Mouse (Mus musculus) hindbrain, embryonic 13.5 days (tissue): Measurements from ENCODE around the gene Carmil1. TPM values are rescaled to one million over a fixed set of nuclear protein-coding genes. Genes with fewer than 3 reads are reported as not detected.
A peak's percentile ranks its signal among the peaks of the same experiment; 100 is the strongest.

ENCODE experiments used
- ATAC-seq: fragments of 200-750 bp; cut with Nextera tagmentation; 2 replicates; pipeline ENCODE4 v1.8.0; 2017; ENCODE audit warnings: moderate TSS enrichment; ENCODE audit not compliant: low FRiP score
- H3K27ac ChIP-seq: fragments of 300-500 bp; sonication (generic); 2 replicates; pipeline ENCODE4 v1.5.1; 2015; ENCODE audit warnings: inconsistent platforms, mild to moderate bottlenecking, moderate library complexity
- H3K27me3 ChIP-seq: fragments of 300-500 bp; sonication (generic); 2 replicates; pipeline ENCODE4 v1.6.1; 2015; ENCODE audit warnings: mild to moderate bottlenecking, inconsistent platforms
- H3K36me3 ChIP-seq: fragments of 300-500 bp; sonication (generic); 2 replicates; pipeline ENCODE4 v1.6.1; 2015; ENCODE audit warnings: mild to moderate bottlenecking, inconsistent platforms
- H3K4me1 ChIP-seq: fragments of 300-500 bp; sonication (generic); replicated peaks from 2 replicates; pipeline ENCODE4 v1.6.1; 2015; ENCODE audit warnings: inconsistent platforms
- H3K4me2 ChIP-seq: fragments of 300-500 bp; sonication (generic); 2 replicates; pipeline ENCODE4 v1.6.1; 2015; ENCODE audit warnings: inconsistent platforms, mild to moderate bottlenecking, moderate library complexity
- H3K4me3 ChIP-seq: fragments of 300-500 bp; sonication (generic); 2 replicates; pipeline ENCODE4 v1.5.1; 2015; ENCODE audit warnings: mild to moderate bottlenecking, inconsistent platforms
- H3K9ac ChIP-seq: fragments of 300-500 bp; sonication (generic); 2 replicates; pipeline ENCODE4 v1.6.1; 2015; ENCODE audit warnings: mild to moderate bottlenecking, inconsistent platforms
- H3K9me3 ChIP-seq: fragments of 300-500 bp; sonication (generic); 2 replicates; pipeline ENCODE4 v1.6.1; 2016; ENCODE audit warnings: inconsistent platforms
- WGBS: fragments of 180-500 bp; shearing (Covaris S2); methylation state at CpG from one replicate; pipeline ENCODE4 v1.1.7; 2015; 5-methylcytosine and 5-hydroxymethylcytosine counted together
- polyA plus RNA-seq: library from polyadenylated mRNA; unstranded; fragments of >200 nt; fragmentation: Nextera tagmentation; extraction: Ambion mirVana; gene quantifications from 2 replicates; pipeline ENCODE4 v1.2.1, GENCODE M21; 2015

Gene Carmil1
- polyA plus RNA-seq, 1 experiment from 2014 or later, result 28.7 TPM

DNA sequence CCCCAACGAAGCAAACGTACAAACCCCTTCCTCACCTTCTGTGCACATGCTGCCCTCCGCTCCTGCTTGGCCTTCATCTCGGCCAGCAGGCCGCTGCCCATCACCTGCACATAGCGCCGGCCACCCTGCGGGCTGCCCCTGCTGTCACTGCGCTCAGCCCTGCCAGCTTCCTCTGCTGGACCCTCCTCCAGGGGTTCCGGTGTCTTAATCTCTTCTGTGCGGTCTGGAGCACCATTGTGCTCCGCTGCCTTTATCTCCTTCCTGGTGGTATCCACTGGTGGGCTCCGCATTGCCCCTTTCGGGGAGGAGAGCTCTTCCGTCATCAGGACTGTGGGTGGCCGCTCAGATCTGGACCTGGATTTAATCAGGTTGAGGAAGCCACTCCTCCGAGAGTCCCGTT, 244.4 kb downstream of the Carmil1 start:
- ATAC-seq, result no peak
- Histone ChIP-seq H3K27ac (no peak overlapping the region), H3K4me1 (no peaks in the 10 kb centered on the region), H3K36me3 (peaks cover 11% of the 10 kb centered on the region), H3K4me3 (no peak overlapping the region), H3K9me3 (no peaks in the 10 kb centered on the region), H3K9ac (no peak overlapping the region), H3K27me3 (no peaks in the 10 kb centered on the region), H3K4me2 (no peak overlapping the region)
- WGBS, result 90% methylated on average over 18 of the region's 18 CpGs

DNA sequence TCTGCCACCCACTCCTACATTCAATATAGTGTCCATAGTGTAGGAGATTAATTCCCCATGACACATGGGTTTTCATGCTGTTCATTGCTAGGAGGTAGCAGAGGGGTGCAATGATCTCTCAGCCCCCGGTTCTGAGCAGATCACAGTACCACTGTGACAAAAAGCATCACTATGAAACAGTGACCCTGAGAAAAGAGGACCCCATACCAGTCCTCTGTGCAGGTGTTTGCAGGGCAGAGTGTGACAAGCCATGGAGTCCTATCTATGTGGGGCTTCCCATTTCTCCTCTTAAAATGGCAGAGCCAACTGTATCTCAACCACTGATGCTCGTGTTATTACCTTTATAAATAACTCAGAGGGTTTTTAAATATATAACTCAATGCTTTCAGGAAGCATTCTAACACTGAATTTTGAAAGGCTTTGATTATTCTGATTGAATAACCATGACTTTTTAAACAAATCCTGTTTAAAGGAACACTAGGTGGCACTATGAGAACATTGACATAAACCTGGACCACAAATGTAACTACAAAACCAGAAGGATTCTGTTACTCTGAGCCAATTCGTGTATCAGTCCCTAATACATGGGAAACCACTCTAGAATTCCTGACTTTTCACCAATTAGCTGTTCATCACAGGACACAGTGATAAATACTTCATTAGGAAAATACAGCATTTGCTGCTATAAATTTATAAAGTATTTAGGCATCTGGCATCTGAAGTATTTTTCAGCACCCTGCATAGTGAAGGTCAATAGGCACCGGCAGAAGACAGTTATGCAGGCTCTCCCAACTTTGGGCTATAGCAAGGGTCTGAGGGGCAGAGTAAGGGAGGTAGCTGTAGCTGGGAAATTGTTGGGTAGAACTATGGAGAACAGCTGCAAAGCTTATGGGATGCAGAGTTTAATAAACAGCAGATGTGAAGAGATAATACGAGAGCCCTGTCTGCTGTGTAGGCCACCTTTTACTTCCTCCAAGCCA, 253.1 kb downstream of the Carmil1 start:
- 0 out of 2 replicates have a peak, but pooled peaks have one; percentile 28 for ATAC-seq
- Histone ChIP-seq H3K27me3 (no peaks in the 10 kb centered on the region), H3K9ac (no peak overlapping the region), H3K27ac (no peak overlapping the region), H3K4me1 (no peaks in the 10 kb centered on the region), H3K4me2 (no peak overlapping the region), H3K4me3 (no peak overlapping the region), H3K9me3 (no peaks in the 10 kb centered on the region), H3K36me3 (0 out of 2 replicates have a peak, but pooled peaks cover 2% of the 10 kb centered on the region)
- WGBS, result 71% methylated on average over 5 of the region's 5 CpGs

DNA sequence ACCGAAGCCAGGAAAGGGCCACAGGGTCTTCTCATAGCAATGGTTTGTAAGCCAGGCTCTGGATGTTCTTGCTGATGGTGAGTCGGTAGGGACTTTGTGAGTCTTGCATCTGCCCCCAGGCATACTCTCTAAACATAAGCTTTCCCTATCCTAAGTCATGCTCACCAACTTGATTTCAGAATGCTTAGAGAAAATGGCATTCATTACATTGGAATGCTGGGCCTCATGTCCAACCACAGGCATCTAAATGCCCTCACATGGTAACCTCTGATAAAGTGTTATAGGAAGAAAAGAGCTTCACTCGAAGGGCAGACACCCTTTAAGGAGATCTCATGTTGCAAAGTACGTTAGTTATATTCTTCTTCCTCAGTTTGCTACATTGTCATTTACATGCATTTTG, 262.1 kb downstream of the Carmil1 start:
- Histone ChIP-seq H3K9ac (no peak overlapping the region), H3K4me2 (no peak overlapping the region), H3K4me1 (no peaks in the 10 kb centered on the region), H3K27me3 (no peaks in the 10 kb centered on the region), H3K27ac (no peak overlapping the region), H3K9me3 (no peaks in the 10 kb centered on the region), H3K36me3 (no peaks in the 10 kb centered on the region), H3K4me3 (no peak overlapping the region)
- WGBS, result 92% methylated on average over 4 of the region's 4 CpGs
- no peak for ATAC-seq

DNA sequence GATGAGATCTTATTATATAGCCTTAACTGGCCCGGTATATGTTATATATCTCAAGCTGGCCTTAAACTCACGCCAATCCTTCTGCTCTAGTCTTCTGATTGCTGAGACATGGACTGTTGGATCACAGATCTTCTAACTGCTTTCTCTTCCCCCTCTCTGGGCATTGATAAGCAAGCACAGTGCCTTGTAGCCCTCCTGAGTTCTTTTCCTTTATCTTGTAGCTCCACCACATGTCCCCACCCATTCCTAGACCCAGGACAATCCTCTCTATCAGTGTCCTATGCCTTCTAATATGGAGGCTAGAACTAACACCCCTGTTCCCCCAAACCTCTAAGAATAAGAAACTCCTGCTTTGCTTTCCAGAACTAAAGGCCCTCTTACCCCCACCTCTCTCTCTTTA, 275.1 kb downstream of the Carmil1 start:
- Histone ChIP-seq H3K9me3 (no peaks in the 10 kb centered on the region), H3K27me3 (no peaks in the 10 kb centered on the region), H3K4me3 (no peak overlapping the region), H3K4me1 (no peaks in the 10 kb centered on the region), H3K4me2 (no peak overlapping the region), H3K9ac (no peak overlapping the region), H3K27ac (no peak overlapping the region), H3K36me3 (no peaks in the 10 kb centered on the region)
- no peak for ATAC-seq
- WGBS, result 82% methylated on average over 2 of the region's 2 CpGs

DNA sequence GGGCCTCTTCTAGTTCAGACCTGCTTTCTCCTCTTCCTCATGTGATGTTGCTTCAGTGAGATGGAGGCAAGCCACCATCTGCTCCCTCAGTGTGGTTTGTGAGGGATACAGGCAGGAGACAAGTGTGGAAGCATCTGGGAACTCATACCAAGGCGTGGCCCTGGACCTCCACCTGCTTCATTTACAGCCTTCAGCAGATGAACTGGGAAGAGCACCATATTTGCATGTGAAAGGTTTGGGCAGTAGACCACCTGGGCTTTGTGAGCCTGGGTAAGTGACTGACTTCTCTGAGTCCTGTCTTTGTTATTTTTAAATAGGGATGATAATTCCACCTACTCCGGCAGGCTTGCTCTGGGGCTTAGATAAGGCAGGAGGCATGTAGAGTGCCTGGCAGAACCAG, 278.8 kb downstream of the Carmil1 start:
- Histone ChIP-seq H3K27me3 (0 out of 2 replicates have a peak, but pooled peaks cover 3% of the 10 kb centered on the region), H3K9me3 (no peaks in the 10 kb centered on the region), H3K27ac (no peak overlapping the region), H3K4me1 (no peaks in the 10 kb centered on the region), H3K4me2 (no peak overlapping the region), H3K4me3 (no peak overlapping the region), H3K9ac (no peak overlapping the region), H3K36me3 (no peaks in the 10 kb centered on the region)
- WGBS, result 71% methylated on average over 2 of the region's 2 CpGs
- ATAC-seq, result no peak

DNA sequence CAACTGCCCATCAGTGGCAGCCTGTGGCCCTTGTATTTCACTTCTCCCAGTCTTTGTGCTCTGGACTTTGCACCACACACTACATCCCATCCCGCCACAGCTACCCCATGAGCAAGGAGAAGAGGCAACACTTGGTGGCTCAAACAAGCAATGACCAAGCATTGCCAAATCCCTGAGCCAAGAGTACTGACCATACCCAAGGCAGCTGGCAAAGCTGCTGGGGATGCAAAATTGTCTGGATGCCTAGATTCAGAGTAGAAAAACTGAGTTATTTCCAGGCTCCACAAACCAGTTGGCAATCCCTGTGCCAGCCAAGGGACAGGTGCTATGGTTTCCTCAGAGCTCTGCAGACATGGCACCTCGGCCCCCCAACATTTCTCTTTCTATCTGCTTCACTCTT, 279.5 kb downstream of the Carmil1 start:
- Histone ChIP-seq H3K4me2 (no peak overlapping the region), H3K9ac (no peak overlapping the region), H3K4me1 (no peaks in the 10 kb centered on the region), H3K36me3 (no peaks in the 10 kb centered on the region), H3K27me3 (0 out of 2 replicates have a peak, but pooled peaks cover 3% of the 10 kb centered on the region), H3K9me3 (no peaks in the 10 kb centered on the region), H3K4me3 (no peak overlapping the region), H3K27ac (no peak overlapping the region)
- 92% methylated on average over 2 of the region's 2 CpGs for WGBS
- ATAC-seq, result no peak

DNA sequence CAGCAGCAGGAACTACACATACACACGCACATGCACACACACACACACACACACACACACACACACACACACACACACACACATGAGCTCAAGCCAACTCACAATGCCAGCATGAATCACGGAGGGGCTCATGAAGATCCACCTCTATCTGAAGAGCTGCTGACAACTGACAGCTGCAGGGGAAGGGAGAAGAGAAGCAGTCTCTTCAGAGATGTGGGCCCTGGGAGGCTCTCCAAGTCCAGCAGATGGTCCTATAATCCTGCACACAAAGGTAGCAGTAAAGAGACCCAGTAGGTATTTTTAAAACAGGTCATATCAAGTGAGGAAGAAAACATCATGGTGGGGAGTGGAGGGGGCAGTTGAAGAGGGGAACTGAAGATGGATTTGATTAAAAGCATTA, 281.8 kb downstream of the Carmil1 start:
- no peak overlapping the region for H3K4me3 ChIP-seq
- H3K27ac ChIP-seq, result no peak overlapping the region
- 0 out of 2 replicates have a peak, but pooled peaks cover 4% of the 10 kb centered on the region for H3K4me1 ChIP-seq
- no peak for ATAC-seq
- H3K9me3 ChIP-seq, result no peaks in the 10 kb centered on the region
- WGBS, result 80% methylated on average over 2 of the region's 2 CpGs
- H3K9ac ChIP-seq, result no peak overlapping the region
- H3K27me3 ChIP-seq, result 0 out of 2 replicates have a peak, but pooled peaks cover 6% of the 10 kb centered on the region
- no peak overlapping the region for H3K4me2 ChIP-seq
- H3K36me3 ChIP-seq, result no peaks in the 10 kb centered on the region

DNA sequence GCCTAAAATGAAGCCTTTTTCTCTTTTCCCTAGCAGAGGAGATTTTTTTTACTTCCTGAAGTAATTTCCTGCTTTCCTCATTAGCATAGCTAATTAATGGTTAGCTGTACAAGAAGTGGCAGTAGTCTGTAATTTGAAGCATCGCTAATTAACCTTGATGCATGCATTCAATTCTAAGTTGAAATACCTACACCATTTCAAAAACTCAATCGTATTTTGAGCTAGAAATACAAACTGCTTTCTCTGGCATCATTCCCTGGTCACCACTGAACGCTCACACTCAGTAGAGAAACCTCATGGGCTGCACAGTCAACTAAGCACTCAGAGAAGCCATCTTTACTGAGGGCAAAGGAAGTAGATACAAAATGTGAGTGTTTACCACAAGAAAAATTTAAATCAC, 285.8 kb downstream of the Carmil1 start:
- peaks cover 30% of the 10 kb centered on the region for H3K27me3 ChIP-seq
- no peak overlapping the region for H3K9ac ChIP-seq
- H3K36me3 ChIP-seq, result no peaks in the 10 kb centered on the region
- no peak overlapping the region for H3K4me3 ChIP-seq
- no peak overlapping the region for H3K4me2 ChIP-seq
- H3K9me3 ChIP-seq, result no peaks in the 10 kb centered on the region
- WGBS, result 72% methylated on average over 3 of the region's 3 CpGs
- ATAC-seq, result no peak
- peaks cover 15% of the 10 kb centered on the region for H3K4me1 ChIP-seq
- H3K27ac ChIP-seq, result no peak overlapping the region

DNA sequence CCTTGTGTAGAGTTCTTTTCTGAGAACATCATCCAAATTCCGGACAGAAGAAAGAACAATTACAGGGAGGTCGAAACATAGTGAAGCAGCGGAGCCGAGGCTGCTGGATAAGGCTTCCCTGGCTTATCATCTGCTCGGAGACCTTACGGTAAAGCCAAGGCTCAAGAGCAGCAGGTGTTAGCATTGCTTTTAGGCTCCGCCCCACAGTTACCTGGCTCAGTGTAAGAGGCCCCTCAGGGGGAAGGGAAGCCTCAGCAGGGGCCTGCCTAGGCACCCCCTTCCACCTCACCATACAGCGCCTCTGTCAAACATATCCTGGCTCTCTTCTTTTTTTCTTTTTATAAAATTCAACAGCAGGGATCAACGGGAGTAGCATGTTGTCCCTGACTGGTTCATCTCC, 286.6 kb downstream of the Carmil1 start:
- no peaks in the 10 kb centered on the region for H3K36me3 ChIP-seq
- H3K4me3 ChIP-seq, result no peak overlapping the region
- no peak overlapping the region for H3K27ac ChIP-seq
- no peak overlapping the region for H3K4me2 ChIP-seq
- no peak for ATAC-seq
- peaks cover 30% of the 10 kb centered on the region for H3K27me3 ChIP-seq
- no peaks in the 10 kb centered on the region for H3K9me3 ChIP-seq
- WGBS, result 20% methylated on average over 9 of the region's 9 CpGs
- H3K4me1 ChIP-seq, result peaks cover 15% of the 10 kb centered on the region
- H3K9ac ChIP-seq, result no peak overlapping the region

DNA sequence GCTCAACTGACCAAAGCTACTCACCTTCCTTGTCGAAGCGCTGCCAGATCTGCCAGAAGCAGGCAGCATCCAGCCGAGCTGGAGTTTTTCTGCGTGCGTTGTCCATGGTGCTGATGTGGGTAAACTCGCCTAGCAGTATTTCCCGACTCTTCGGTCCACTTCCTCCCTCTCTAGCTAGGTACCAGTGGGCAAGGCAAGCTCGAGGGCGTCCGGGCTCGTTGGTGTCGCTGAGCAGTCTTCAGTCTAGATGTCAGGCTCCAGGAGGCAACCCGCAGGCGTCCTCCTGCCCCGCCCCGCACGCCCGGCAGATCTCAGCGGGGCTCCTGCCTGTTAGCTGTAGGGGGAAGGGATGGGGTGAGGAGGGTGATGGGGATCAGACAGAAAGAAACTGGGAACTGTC, 289.7 kb downstream of the Carmil1 start, which contains the start of gene Scgn:
Gene Scgn (minus strand): TSS at position 287 of the 400 bp plus-strand sequence.
- Histone ChIP-seq H3K36me3 (no peaks in the 10 kb centered on the region), H3K4me2 (peak within 1 kb of the TSS; percentile 64), H3K4me3 (peak within 1 kb of the TSS; percentile 32), H3K27me3 (peaks cover 30% of the 10 kb centered on the region), H3K4me1 (peaks cover 15% of the 10 kb centered on the region), H3K9ac (peak within 1 kb of the TSS; percentile 64), H3K9me3 (no peaks in the 10 kb centered on the region), H3K27ac (no peak within 1 kb of the TSS)
- WGBS, result under 1% methylated on average over 20 of the region's 20 CpGs
- ATAC-seq, result 0 out of 2 replicates have a peak, but pooled peaks have one; percentile 61

DNA sequence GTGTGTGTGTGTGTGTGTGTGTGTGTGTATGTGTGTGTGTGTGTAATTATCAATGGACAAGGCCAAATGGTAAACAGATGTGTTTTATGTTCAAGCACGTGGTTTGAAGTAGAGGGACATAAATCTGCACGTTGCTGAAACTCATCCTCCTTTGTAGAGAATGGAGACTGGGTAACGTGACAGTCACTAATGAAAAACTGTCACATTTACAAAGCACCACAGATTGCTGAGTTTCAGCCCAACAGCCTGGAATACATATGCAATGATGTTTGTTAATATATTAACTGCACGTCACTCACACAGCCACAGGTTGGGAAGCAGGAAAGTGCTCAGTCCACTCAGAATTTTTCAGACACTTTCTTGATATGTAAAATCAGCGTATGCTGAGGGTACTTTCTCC, 290.1 kb downstream of the Carmil1 start:
- no peaks in the 10 kb centered on the region for H3K9me3 ChIP-seq
- WGBS, result 30% methylated on average over 5 of the region's 5 CpGs
- H3K36me3 ChIP-seq, result no peaks in the 10 kb centered on the region
- ATAC-seq, result no peak
- H3K27ac ChIP-seq, result no peak overlapping the region
- H3K4me2 ChIP-seq, result peak overlapping the region; percentile 64
- H3K4me1 ChIP-seq, result peaks cover 15% of the 10 kb centered on the region
- H3K4me3 ChIP-seq, result peak overlapping the region; percentile 32; the same call in 1 of the 2 replicates
- no peak overlapping the region for H3K9ac ChIP-seq
- H3K27me3 ChIP-seq, result peaks cover 30% of the 10 kb centered on the region

DNA sequence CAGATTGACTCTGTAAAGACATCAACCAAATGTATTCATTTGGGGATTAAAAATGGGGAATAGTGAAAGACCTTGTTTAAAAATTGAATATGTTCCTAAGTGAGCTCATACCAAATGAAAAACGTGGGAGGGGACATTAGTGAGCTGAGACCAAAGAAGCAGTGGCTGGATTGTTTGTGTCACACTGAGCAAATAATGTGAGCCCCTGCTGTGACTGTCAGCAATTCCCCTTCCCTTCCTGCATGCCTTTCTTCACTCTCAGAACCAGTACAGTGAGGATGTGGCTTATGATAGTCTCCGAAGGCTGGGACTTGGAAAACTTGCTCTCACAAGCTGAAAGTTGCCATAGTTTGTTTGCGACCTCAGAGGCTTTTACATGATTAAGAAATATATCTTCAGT, 295.5 kb downstream of the Carmil1 start:
- H3K9me3 ChIP-seq, result no peaks in the 10 kb centered on the region
- no peak overlapping the region for H3K4me2 ChIP-seq
- 40% methylated on average over 3 of the region's 3 CpGs for WGBS
- H3K4me3 ChIP-seq, result no peak overlapping the region
- H3K27me3 ChIP-seq, result peaks cover 5% of the 10 kb centered on the region; the same call in 1 of the 2 replicates
- H3K9ac ChIP-seq, result no peak overlapping the region
- H3K4me1 ChIP-seq, result peaks cover 3% of the 10 kb centered on the region; the same call in 1 of the 2 replicates
- H3K36me3 ChIP-seq, result no peaks in the 10 kb centered on the region
- ATAC-seq, result no peak
- H3K27ac ChIP-seq, result no peak overlapping the region
